Mouse (Mus musculus) granulocyte monocyte progenitor cell, adult 5-6 weeks (primary cell): Measurements from ENCODE around the gene Nrsn2. TPM values are rescaled to one million over a fixed set of nuclear protein-coding genes. Genes with fewer than 3 reads are reported as not detected.

Experiments used
- ATAC-seq: replicated peaks from 2 replicates; pipeline ENCODE4 v1.8.0; 2016; ENCODE audit warnings: mild to moderate bottlenecking, moderate TSS enrichment, inconsistent platforms; ENCODE audit not compliant: poor library complexity, severe bottlenecking
- total RNA-seq, 2 experiments: library from RNA; stranded (forward) in 1 of 2; stranded (reverse) in 1 of 2; fragments of 200-712, 200-1000 nt in 1 of 2; fragments of >200 nt in 1 of 2; fragmentation: Nextera tagmentation in 1 of 2; gene quantifications; 2 replicates each; pipeline ENCODE4 v1.2.3; 2014 to 2017

Nrsn2 gene
- not detected in 2 replicates for total RNA-seq (2014; fragmentation: Nextera tagmentation)
- not detected in 2 replicates for total RNA-seq (2017)

- ATAC-seq = no peak; the same call in 1 of the 2 replicates
Measured at GRCm38 (mm10) chr2:152376345-152376741, at the start of gene Nrsn2. Gene Nrsn2 (minus strand): TSS chr2:152376638.

- ATAC-seq = no peak
Measured at GRCm38 (mm10) chr2:152415786-152416185, 39.3 kb upstream of the Nrsn2 start.

DNA sequence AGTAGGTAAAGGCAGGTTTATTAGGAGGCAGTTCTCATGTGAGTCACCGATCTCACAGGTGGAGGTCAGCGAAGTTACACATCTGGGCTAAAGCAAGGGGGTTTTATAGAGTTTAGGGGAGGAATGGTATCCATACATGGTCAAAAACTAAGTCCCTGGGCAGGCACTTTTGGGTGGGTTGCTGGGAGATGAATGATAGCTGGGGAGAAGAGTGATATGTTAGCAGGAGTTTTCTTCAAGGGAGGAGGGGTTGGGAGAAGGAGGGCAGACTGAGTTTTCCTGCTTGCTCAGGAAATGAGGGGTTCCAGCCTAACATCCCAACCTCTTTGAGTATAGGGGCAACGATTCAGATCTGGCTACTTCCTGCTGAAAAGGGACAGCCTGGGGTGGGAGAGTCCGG is 38.8 kb upstream of the Nrsn2 start, which contains the start of gene 6820408C15Rik:
Gene 6820408C15Rik, plus strand, starts transcription at position 301 of the 400 bp plus-strand sequence.
- ATAC-seq = no peak

GRCm38 (mm10) chr2:152414591-152415165 is 38.2 kb upstream of the Nrsn2 start, which contains the start of gene Zcchc3:
Gene Zcchc3 (minus strand): TSS chr2:152415027.
- ATAC-seq = peak; percentile 90

GRCm38 (mm10) chr2:152413765-152414584 is 37.5 kb upstream of the Nrsn2 start:
- ATAC-seq = peak; percentile 47

DNA sequence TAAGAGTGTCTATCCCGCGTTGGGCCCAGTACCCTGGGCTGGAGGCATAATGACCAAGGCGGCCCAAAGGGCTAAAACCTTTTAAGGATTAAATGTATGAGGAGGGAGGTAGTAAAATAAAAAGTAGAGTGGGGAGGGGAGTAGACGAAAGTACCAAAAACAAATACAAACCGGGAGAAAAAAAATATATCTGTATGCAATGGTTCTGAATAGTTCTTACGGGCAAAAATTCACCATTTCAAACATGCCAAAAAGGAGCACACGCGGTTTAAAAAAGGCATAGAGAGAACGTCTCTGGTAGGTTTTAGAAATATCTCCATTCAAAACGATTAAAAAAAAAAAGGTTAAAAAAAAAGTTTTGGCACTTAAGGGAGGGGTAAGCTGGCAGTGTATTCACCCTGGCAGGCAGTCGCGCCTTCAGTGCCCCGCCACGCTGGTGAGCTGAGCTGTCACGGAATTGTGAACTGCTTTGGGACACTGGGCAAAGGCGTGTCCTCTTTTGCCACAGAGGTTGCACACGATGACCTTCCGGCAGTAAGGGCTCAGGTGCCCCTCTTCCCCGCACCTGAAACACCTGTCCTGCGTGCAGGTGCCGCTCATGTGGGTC is 36.8 kb upstream of the Nrsn2 start:
- ATAC-seq = no peak

- ATAC-seq = no peak
Measured at GRCm38 (mm10) chr2:152412526-152413157, 36.2 kb upstream of the Nrsn2 start.

- ATAC-seq = no peak
Measured at GRCm38 (mm10) chr2:152411471-152411870, 35.0 kb upstream of the Nrsn2 start.

- ATAC-seq = no peak
Measured at GRCm38 (mm10) chr2:152410971-152411371, 34.5 kb upstream of the Nrsn2 start.

GRCm38 (mm10) chr2:152409781-152410180 is 33.3 kb upstream of the Nrsn2 start:
- ATAC-seq = no peak

GRCm38 (mm10) chr2:152406126-152406525 is 29.7 kb upstream of the Nrsn2 start:
- ATAC-seq = peak; percentile 100

DNA sequence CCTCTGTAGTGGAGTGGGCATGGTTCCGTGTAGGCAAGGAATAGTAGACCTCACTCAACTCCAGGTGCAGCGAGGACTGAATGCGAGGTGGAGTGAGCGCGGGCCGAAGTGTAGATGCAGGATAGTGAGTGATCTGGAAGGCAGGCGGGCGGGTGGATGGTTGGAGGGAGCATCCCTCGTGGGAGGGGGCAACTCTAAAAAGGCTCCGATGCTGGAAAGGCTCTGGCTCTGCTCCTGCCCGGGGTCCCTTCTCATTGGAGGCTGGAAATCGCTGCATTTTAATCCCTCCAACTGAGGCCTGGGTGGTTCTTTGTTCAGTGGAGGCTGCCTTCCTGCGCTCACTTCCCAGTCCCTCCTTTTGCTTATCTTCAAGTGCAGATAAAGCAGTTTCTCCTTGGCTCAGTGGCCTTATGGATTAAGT is 22.7 kb upstream of the Nrsn2 start:
- no peak for ATAC-seq

- peak; percentile 73 for ATAC-seq
Measured at GRCm38 (mm10) chr2:152398691-152399090, 22.3 kb upstream of the Nrsn2 start.

DNA sequence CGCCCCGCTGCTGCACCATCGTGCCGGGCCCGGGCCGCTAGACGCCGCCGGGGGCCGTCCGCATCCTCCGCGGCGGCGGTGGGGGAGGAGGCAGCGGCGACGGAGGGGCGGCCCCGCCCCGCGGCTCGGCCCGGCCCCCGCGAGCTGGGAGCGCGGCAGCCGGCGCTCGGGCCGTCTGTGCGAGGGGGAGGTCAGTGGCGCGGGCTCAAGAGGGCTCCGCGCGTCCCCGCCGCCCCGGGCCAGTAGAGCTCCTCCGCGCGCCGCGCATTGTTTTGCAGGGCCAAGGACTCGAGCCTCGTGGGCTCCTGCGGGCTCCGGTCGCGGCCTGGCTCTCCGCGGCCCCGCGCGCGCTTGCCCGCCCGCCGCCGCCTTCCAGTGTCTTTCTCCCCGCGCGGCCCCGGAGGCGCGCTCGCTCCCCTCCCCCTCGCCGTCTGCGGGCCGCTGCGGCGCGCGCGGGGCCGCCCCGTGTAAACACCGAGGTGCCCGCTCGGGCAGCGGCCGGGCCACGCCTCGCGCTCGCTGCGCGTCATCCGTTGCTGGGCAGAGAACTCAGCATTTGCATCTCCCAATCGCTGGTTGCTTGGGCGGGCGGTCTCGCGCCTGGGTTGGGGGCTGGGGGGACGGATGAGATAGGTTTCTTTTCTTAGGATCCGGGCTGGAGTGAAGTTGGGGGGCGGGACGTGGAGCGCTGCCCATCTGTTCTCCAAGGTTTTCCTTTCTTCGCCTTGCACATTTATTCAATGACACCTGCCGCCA is 21.4 kb upstream of the Nrsn2 start, which contains the start of gene Sox12:
Gene Sox12, minus strand, starts transcription at position 384 of the 756 bp plus-strand sequence.
- ATAC-seq = peak; percentile 39

DNA sequence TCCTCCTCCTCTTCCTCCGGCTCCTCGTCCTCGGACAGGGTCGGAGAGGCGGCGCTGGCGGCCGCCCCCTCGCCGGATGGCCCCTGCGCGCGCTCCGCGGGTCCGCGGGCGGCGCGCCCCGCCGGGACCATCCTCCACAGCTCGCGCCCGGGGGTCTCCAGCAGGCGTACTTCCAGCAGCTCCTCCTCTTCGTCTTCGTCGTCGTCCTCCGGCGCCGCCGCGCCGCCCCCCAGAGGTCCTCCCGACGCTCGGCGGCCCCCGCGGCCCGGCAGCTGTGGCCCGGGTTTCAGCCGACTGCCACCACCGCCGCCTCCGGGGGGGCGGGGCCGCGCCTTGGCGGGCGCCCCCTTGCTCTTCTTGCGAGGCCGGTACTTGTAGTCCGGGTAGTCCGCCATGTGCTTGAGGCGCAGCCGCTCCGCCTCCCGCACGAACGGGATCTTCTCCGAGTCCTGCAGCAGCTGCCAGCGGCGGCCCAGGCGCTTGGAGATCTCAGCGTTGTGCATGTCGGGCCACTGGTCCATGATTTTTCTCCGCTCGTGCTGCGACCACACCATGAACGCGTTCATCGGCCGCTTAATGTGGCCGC is 20.7 kb upstream of the Nrsn2 start:
- peak; percentile 17; the same call in 1 of the 2 replicates for ATAC-seq

- ATAC-seq = peak; percentile 58
Measured at GRCm38 (mm10) chr2:152396110-152397003, 19.9 kb upstream of the Nrsn2 start.

- ATAC-seq = no peak
Measured at GRCm38 (mm10) chr2:152395271-152395920, 19.0 kb upstream of the Nrsn2 start.
